Mouse (Mus musculus): ENCODE results near the gene Psmd11.

Gene Psmd11

DNA sequence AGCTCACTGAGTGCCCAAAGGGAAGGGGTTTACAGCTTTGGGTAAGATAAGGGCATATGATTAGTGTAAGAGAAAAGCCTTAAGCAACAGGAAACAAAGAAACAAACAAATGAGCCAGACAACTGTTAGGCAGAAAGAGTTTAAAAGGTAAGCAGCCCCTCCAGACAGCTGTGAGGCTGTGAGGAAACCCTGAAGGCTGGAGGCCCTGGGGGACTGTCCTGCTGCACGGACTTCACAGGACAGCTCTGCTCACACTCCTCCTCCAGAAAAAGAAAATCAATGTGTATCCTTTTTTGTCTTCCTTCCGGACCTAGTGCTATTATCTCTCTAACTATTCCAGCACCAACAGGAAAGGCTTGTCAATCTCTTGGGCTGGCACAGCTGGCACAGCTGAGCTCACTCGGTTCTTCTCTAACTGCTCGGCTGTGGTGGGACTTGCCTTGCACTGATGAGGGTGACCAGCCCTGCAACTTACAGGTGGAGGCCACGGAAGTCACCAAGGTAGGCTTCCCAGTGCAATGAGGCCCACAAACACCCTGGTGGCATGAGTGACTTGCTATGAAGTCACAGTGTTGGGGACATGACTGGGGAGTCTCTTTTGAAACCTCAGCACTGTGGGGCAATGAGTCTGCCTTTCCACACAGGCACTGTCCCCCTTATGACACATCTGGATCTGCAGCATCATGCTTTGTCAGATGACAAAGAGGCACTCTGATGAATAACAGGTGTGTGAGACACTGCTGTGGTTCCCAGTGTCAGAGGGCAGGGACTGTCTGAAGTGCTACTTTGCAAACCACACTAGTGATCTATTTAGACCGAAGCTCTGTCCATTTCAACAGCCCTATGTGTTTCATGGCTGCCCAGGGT is 76.3 kb downstream of the Psmd11 start:
- DNase-seq (ENCODE audit: low read depth, low spot score) = no peak

- no peak for DNase-seq (ENCODE audit: low read depth, low spot score)
Observed at GRCm38 (mm10) chr11:80505581-80505980, 77.2 kb downstream of the Psmd11 start.

- DNase-seq (ENCODE audit: low read depth, low spot score) = no peak
Observed at GRCm38 (mm10) chr11:80506483-80506882, 78.1 kb downstream of the Psmd11 start.

GRCm38 (mm10) chr11:80507791-80508190 is 79.4 kb downstream of the Psmd11 start:
- no peak for DNase-seq (ENCODE audit: low read depth, low spot score)

GRCm38 (mm10) chr11:80508361-80509175 is 80.2 kb downstream of the Psmd11 start:
- no peak for DNase-seq (ENCODE audit: low read depth, low spot score)

DNA sequence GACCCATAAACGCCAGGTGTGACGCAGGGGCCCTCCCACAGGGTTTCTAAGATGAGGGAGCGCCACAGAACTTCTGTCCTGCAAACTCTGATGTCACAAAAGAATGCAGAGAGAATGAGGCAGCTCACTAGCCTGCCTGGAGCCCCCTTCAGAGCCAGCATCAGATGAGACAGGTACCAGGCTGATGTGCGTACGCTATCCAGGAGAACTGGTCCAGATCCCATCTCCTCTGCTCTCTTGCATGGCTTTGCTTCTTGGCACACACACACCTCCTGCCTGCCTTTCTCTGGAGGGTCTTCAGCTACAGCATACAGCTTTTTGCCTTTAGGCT is 80.7 kb downstream of the Psmd11 start:
- no peak for DNase-seq (ENCODE audit: low read depth, low spot score)

GRCm38 (mm10) chr11:80510124-80510523 is 81.7 kb downstream of the Psmd11 start:
- no peak for DNase-seq (ENCODE audit: low read depth, low spot score)

GRCm38 (mm10) chr11:80512313-80513056 is 84.1 kb downstream of the Psmd11 start:
- DNase-seq (ENCODE audit: low read depth, low spot score) = no peak

GRCm38 (mm10) chr11:80513796-80514195 is 85.4 kb downstream of the Psmd11 start:
- DNase-seq (ENCODE audit: low read depth, low spot score) = no peak

GRCm38 (mm10) chr11:80515346-80515745 is 86.9 kb downstream of the Psmd11 start:
- DNase-seq (ENCODE audit: low read depth, low spot score) = no peak

GRCm38 (mm10) chr11:80515895-80516294 is 87.5 kb downstream of the Psmd11 start:
- DNase-seq (ENCODE audit: low read depth, low spot score) = no peak

GRCm38 (mm10) chr11:80518421-80519367 is 90.3 kb downstream of the Psmd11 start:
- peak; percentile 59 for DNase-seq (ENCODE audit: low read depth, low spot score)

- DNase-seq (ENCODE audit: low read depth, low spot score) = no peak
Observed at GRCm38 (mm10) chr11:80521148-80521547, 92.7 kb downstream of the Psmd11 start.
